Mouse (Mus musculus) left cerebral cortex, postnatal 4 days (tissue): ENCODE measurements around the gene D930048N14Rik. TPM values are rescaled to one million over a fixed set of nuclear protein-coding genes. Genes with fewer than 3 reads are reported as not detected.
"Not testable (repeated sequence)": the region's sequence is repeated elsewhere in the genome, so short reads cannot be mapped to it uniquely, and the experiment has no call there.

ENCODE experiments used
- DNase-seq: peaks from one replicate; pipeline ENCODE4 v3.0.0-alpha.2; 2022
- intact Hi-C: fragments of 180-260 bp; cut with DNase I; formaldehyde crosslinking; loops from one replicate; pipeline ENCODE4 v1.15.1; 2025
- total RNA-seq, 2 experiments: library from RNA; stranded (reverse); gene quantifications; 2 replicates each; pipeline ENCODE4 v1.2.3; 2021

Gene D930048N14Rik
- total RNA-seq, 2 experiments from 2014 or later, result 1.1 to 1.2 TPM

DNA sequence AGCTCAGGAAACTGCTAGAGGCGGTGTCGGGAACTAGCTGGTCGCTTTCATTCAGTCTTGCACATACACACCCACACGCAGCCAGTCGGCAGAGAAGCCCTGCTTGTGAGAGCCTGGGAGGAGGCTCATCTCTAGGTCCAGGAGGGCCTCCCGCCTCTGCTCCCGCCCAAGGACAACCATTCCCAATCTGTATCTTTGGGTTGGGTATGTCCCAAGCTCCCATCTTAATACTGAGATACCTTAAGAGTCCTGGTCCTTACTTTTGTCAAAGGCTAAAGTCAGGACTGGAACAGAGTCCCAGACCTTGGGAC lies 910 bp upstream of the D930048N14Rik start:
- DNase-seq, result no peak
- intact Hi-C loops, result loop anchor here (5.0 kb wide), 1 partner anchor 37 kb away; the partner anchor contains the start of gene 0610009B22Rik

DNA sequence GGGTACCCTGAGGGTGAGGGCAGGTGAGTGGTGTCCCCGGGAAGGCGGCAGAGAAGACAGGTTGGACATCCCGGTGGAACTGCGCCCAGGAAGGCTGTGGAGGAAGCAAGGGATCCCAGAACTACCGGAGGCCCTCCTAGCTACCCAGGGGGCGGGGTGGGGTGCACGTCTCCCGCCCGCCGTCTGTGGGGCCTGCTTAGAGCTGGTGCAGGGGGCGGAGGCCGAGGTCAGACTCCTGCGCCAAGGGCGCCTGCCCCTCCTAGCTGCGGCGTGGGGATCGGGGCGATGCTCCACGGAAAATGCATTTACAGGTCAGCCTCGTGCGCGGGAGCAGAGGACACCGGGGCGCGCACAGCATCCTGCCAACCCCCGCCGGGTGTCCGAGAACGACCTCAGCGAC lies 493 bp upstream of the D930048N14Rik start:
- DNase-seq, result no peak
- intact Hi-C loops, result loop anchor here (5.0 kb wide), 1 partner anchor 37 kb away; the partner anchor contains the start of gene 0610009B22Rik

DNA sequence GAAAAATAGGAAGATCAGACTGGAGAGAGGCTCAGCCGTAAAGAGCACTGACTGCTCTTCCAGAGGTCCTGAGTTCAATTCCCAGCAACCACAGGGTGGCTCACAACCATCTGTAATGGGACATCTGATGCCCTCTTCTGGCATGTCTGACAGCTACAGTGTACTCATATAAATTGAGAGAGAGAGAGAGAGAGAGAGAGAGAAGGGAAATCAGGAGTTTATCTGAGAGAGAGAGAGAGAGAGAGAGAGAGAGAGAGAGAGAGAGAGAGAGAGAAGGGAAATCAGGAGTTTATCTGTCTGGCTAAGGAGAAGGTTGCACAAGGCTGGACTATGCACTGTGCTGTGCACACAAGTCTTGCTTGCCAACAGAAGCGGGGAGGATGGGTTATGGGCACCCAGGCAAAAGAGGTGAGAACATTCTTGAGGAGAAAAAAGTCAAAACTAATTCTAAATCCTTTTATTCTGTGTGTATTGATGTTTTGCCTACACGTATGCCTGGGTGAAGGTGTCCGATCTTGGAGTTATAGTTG lies 2.2 kb downstream of the D930048N14Rik start:
- intact Hi-C loops, result loop anchor here (5.0 kb wide), 1 partner anchor 34 kb away; the partner anchor contains the start of gene 0610009B22Rik
- no peak for DNase-seq

DNA sequence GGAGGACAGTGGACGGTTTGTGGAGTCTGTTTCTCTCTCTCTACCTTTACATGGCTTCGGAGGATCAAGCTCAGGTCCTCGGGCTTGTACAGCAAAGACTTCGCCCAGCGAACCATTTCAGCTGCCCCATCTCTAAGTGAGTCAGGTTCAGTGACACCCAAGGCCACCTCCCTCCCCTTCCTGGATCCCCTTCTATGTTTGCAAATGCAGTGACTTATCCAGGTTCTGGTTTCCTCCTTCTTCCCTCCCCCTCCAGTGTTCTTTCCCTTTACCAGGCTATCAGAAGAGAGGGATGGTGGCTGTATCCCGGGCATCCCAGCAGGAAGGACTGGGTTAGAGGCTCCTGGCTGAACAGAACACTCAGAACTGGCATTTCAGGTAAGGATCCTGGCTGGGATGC lies 3.0 kb downstream of the D930048N14Rik start:
- intact Hi-C loops, result loop anchor here (5.0 kb wide), 1 partner anchor 34 kb away; the partner anchor contains the start of gene 0610009B22Rik
- no peak for DNase-seq

DNA sequence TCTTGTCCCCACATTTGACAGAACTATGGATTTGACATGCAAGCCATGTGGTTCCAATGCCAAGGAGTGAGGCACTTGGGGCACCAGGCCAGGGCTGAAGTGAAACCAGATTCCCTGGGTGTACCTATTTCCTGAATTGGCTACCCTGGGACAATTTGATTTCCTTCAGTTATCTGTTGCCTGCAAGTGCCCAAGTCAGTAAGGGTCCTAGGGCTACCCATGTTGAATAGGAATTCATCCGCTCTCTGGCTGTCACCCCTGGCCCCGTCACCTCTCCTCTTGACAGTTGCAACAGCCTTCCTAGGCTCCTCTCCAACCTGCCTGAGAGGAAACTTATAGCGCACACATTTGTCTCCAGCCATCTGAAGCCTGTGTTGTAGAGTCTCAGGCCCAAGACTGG lies 4.1 kb downstream of the D930048N14Rik start:
- no peak for DNase-seq
- intact Hi-C loops, result loop anchor here (5.0 kb wide), 1 partner anchor 32 kb away; the partner anchor contains the start of gene 0610009B22Rik

DNA sequence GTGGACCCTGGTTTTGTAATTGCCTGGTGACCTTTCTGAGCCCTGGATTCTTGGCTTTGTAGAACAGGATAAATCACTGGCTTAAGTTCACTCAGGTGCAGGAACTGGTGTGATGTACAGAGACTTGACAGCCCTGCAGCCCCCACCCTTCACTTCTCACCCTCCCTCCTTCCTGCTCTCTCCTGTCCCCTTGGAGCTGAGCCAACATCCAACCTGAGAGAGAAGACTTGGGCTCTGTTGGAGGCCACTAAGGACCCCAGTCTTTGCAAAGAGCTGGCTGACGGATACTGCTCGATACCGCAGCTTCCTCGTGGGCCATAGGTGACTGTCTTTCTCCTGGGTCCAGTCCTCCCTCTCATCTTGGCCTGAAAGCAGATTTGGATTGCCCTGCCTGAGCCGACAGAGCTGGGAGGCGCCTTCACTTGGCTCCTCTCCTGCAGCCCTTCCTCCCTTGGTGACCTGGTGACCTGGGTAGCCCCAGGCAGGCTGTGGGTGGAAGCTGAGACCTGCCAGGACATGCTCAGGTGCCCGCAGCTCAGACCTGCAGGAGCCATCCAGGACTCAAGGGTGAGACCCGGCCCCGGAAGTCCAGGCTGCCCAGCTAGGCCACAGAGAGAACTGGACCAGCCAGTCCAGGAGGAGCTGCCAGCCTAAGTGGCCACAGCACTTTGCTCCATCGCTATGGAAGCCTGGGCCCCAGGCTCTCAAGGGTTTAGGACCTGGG lies 6.2 kb downstream of the D930048N14Rik start:
- intact Hi-C loops, result no loop called here
- no peak for DNase-seq

DNA sequence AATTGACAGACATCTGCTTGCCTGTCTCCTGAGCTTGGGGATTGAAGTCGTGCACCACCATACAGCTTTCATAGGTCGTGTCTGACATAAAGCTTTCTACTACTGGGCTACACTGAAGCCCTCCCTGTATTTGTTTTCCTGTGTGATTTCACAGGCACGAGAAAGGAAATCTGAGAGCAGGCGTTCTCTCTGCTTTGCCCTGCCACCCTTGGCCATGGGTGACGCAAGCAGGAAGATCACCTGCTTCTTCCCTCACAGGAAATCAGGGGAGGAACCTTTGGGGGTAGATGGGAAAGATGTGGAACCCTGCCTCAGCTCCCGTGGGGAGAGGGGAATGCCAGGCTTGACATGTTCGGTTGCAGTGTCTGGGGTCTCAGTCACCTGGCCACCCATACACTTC lies 7.5 kb downstream of the D930048N14Rik start:
- intact Hi-C loops, result no loop called here

DNA sequence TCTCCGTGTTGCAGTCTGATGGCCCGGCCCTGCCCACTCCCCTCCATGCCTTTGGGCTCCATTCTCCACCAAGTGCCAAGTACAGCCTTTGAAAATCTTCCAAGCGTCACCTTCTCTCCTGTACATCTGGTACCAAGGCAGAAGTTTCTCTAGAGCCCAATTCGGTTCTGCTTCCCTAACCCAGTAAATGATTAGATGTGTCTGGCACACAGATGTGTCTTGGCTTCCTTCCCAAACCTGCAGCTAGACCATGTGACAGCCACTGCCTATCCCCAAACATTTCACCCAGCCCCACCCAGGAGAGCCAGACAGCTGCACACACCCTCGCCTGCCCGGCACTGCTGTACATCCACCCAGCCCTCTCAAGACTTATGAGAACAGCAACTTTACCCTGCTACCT lies 8.0 kb downstream of the D930048N14Rik start:
- intact Hi-C loops, result no loop called here
- DNase-seq, result no peak

More for the DNA sequence above, 7.5 kb downstream of the D930048N14Rik start:
- DNase-seq, result no peak

DNA sequence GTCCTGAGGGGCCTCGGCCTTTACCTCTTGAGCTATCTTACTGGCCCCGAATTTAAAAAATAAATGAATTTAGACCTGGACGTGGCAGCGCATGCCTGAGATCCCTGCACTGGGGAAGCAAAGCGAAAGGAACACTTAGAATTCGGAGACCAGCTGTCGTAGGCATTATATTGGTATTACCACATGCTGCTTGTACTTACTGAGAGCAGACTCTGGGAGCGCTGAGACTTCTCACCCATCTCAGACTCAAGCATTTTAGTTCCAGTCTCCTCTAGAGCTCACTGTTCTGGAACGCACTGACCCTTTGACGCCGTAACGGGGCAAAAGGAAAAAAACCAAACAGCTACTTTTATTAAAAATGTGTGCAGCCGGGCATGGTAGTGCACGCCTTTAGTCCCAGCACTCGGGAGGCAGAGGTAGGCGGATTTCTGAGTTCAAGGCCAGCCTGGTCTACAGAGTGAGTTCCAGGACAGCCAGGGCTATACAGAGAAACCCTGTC lies 11.2 kb downstream of the D930048N14Rik start:
- no peak for DNase-seq
- intact Hi-C loops, result no loop called here

DNA sequence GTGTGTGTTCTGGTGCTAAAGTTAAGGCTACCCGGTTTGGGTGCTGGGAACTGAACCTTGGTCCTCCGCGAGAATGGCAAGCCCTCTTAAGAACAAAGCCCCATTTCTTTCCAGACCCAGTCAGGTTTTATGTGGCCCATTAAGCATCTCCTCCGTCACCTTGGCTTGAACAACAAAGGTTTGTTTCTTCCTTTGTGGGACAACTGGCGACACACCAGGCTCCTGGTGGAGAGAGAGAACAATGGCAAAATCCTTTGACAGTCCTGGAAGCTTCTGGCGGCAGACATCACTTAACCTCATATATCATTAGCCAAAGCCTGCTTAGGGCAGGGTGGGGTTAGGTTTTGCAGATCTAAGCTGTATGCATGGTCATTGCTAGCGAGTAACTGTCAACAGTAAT lies 11.9 kb downstream of the D930048N14Rik start:
- intact Hi-C loops, result no loop called here
- no peak for DNase-seq

DNA sequence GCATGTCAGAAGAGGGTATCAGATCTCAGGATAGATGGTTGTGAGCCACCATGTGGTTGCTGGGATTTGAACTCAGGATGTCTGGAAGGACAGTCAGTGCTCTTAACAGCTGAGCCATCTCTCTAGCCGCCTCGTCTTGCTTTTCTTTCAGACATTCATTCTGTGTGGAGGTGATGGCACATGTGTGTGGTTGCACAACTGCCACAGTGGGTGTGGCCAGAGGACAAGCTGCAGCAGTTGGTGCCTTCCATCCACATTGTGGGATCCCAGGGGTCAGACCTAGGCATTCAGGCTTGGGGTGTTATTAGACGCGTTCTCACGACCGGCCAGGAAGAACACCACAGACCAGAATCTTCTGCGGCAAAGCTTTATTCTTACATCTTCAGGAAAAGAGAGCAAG lies 14.0 kb downstream of the D930048N14Rik start:
- intact Hi-C loops, DNase-seq: not testable (repeated sequence)

DNA sequence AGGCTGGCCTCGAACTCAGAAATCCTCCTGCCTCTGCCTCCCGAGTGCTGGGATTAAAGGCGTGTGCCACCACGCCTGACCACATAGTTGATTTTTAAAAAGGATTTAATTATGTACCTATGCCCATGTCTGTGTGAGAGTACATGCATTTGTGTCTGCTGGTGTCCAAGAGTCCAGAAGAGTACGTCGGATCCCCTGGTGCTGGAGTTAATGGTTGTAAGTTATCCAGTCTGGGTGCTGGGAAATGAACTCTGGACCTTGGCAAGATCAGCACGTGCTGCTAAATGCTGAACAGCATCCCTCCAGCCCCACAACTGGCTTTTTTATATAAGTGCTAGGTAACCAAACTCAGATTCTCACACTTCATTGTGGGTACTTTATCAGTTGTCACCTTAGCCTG lies 20.1 kb downstream of the D930048N14Rik start:
- intact Hi-C loops, result no loop called here
- no peak for DNase-seq

DNA sequence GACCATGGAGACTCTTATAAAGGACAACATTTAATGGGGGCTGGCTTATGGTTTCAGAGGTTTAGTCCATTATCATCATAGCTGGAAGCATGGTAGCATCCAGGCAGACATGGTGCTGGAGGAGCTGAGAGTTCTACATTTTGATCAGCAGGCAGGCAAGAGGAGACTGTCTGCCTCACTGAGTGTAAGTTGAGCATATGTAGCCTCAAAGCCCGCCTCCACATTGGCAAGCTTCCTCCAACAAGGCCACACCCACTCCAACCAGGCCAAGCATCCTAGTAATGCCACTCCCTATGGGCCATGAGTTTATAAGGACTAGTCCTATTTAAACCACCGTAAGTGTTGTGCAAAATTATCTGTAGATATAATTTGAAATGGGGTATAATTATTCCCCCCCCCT lies 20.6 kb downstream of the D930048N14Rik start:
- DNase-seq, result no peak
- intact Hi-C loops, result no loop called here

DNA sequence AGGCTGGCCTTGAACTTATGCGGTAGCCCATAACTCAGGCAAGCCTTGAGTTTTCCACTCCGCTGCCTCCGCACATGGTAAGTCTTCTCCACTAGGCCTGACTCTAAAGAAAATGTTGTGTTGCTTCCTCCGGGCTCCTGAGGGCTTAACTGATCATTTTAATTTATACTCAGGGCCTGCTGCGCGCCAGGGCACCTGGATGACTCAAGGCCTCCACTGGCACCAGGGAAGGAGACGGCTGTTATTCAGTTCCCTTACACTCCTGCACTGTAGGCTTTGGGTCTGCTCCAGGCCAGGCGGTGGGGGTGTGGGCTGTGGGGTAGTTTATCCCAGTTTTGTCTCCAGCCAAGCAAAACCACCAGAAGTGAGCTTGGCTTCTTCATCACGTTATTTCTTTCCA lies 22.5 kb downstream of the D930048N14Rik start:
- DNase-seq, result no peak
- intact Hi-C loops, result no loop called here

DNA sequence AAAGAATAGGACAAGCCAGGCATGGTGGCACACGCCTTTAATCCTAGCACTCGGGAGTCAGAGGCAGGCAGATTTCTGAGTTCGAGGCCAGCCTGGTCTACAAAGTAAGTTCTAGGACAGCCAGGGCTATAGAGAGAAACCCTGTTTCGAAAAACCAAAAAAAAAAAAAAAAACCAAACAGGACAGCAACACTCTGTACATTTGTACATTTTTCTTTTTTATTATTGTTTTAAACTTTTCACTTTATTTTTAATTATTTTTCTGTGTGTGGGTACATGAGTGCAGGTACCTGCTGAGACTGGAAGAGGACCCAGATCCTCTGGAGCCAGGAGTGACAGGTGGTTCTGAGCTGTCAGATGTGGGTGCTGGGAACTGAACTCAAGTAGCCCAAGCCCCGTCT lies 24.6 kb downstream of the D930048N14Rik start:
- intact Hi-C loops, result no loop called here
- DNase-seq, result no peak

DNA sequence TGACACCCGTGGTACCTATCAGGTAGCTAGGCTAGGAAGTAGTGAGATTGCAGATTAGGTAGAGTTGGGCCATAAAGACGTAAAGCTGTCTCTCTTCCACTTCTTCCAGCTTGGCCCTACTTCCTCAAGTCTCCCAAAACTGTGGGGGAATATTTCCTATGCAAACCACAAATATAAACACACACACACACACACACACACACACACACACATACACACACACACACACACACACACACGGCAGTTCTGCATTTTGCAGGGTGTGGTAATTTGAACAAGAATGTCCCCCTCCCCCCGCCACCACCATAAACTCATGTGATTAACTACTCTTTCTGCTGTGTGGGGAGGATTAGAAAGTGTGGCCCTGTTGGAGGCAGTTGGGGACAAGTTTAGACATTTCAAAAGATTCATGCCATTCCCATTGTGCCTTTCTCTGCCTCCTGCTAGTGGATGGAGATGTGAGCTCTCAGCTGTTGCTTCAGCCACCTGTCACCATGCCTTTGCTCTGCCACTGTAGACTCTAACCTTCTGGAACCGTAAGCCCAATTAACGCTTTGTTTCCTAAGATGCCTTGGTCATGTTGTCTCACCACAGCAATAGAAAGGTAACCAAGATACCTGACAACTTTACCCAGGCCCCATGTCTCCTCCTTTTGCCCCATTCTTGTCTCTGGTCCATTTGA lies 27.1 kb downstream of the D930048N14Rik start:
- intact Hi-C loops, result no loop called here
- DNase-seq, result no peak

DNA sequence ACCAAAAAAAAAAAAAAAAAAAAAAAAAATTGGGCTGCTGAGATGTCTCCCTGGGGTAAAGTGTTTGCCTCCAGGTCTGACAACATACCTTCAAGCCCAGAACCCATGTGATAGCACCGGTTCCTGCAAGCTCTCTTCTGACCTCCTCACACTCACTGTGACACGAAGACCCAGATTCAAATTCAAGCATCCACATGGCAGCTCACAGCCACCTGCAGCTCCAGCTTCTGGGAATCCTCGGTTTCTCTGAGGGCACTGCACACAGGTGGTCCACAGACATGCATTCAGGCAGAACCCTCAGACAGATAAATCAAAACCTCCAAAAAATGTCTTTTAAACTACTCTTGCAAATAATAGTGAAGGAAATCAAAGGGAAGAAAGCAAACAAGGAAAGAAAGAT lies 28.7 kb downstream of the D930048N14Rik start:
- intact Hi-C loops, result no loop called here
- no peak for DNase-seq

DNA sequence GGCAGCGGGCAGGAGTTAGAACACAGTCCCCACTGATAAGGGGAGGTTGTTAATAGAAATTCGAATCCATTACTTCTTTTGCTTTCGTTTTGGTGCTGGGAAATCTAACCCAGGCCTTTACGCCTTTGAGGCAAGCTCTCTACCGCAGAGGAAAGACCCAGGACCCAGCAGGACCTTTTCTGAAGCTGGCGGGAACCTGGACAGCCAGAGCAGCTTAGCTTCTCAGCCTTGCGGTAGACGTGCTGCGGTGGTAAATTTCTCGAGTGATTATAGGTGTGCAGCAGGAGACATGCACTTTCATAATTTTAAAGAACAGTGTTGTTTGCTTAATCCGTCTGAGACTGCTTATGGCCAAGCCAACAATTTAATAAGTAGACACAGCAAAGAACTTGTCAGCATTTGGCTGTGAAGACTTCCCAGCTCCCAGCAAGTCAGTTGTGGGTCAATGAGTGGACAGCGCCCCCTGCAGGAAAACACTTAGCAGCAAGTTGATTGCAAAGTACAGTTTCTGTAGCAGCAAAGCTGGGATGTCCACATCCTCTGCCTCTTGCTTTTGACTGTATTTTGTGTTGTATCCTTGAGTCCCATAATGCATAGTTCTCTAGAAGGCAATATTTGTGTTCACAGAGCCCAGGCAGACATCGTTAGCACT lies 30.7 kb downstream of the D930048N14Rik start:
- intact Hi-C loops, result loop anchor here (5.0 kb wide), 1 partner anchor 64 kb away; the partner anchor contains the start of gene Nhp2
- peak; percentile 92 for DNase-seq

DNA sequence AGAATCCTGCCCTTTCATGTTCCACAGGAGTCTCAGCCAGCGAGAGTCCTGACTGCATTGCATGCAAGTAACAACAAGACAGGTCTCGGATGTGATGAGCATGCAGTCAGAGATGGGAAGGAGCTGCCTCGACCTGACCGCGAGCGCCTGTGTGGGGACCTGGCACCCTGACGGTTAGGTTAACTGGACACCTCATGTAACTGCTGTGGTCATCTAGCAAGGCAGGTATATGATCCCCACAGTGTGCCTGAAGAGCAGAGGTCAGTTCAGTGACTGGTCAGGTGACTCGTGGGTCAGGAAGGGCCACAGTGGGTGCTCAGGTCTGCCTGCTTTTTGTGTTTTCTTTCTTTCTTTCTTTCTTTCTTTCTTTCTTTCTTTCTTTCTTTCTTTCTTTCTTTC lies 31.2 kb downstream of the D930048N14Rik start:
- no peak for DNase-seq
- intact Hi-C loops, result loop anchor here (5.0 kb wide), 1 partner anchor 65 kb away; the partner anchor contains the start of gene Nhp2

DNA sequence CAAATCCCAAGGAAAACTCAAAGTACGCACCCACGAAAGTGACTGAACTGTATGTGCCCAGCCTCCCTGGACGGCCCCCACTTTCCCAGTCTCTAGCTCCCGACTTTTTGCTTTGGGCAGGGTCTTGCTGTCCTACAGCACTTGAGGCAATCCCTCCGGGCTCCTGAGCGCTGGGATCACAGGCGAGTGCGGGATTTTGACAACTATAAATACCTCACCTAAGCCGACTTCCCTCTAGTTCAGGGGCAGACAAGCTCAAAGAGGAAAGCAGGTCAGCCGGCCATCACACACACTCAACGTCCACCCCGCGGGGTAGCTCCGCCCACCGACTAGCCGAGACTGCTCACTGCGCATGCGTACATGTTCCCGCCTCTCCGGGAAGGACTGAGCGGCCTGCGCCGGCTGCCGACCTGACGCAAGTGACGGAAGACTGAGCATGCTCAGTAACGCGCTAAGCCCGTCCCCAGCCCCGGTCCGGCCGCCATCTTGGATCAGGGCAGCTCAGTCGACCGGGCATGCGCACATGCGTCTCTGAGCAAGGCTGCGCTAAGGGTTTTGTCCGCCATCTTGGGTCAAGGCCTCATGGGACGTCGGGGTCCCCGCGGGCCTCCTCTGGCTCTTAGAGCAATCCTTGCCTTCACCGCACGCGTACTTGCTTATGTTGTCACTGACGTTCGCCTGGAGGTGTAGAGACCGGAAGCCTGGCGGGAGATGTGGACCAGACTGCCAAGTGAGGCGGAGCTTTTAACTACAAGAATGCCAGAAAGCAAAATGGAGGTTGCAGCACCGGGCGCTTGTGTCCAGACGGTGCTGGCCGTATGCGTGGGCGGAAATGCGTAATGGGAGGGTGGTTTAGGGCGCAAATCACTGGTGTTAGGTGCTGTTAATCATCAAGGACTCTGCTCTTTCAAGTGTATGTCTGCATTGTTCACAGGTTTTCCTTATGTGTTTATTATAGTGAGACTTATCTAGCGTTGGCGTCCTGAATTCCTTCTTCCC lies 37.9 kb downstream of the D930048N14Rik start, which contains the start of gene 0610009B22Rik:
0610009B22Rik (minus strand) TSS at position 545 of the 999 bp plus-strand sequence.
- intact Hi-C loops, result loop anchor here (5.0 kb wide), 1 partner anchor 36 kb away; the partner anchor contains the start of genes D930048N14Rik and N4bp3
- peak; percentile 100 for DNase-seq
